Mouse (Mus musculus): ENCODE results near the gene 4931422A03Rik. TPM values are rescaled to one million over a fixed set of nuclear protein-coding genes. Genes with fewer than 3 reads are reported as not detected.

4931422A03Rik gene
- total RNA-seq, 2 experiments from 2014 or later, result not detected

DNA sequence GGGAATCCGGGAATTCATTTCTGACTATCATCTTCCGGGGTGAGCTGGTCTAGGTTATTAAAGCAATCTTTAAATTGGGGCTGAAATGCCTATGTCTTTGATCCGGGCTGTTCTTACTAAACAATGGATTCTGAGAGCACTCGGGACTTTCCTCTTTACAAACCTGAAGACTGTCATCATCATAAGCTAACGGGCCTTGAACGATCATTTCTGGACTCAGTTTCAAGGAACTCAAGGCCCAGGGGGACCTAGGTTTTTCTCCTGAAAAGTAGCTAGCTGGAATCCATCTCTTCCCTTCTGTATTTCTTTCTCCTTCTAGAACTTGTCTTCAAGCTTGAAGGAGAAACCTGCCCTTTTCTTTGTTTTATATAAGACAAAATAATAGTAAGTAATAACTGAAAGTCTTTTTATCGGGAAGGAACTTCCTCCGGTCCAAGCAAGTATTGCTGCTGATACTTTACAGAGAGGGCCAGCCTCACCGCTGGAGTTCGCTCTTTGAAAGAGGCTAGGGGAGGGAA is 59.2 kb downstream of the 4931422A03Rik start:
- DNase-seq, result no peak

DNA sequence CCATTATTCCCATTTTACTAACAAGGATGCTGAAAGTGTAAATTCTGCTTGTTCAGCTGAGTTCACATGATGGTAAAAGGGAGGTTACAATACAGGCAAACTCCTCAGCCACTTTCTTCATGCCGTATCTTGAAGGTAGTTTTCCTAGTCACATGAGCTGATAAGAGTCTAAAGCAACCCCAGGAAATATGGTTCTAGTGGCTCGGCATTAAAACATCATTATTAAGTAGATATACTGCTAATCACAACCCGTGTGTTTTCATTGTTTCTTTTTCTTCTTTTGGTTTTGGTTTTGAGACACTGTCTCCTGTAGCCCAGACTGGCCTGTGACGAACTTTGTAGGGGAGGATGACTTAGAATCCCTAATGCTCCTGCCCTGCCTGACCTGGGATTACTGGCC is 60.0 kb downstream of the 4931422A03Rik start:
- no peak for DNase-seq

DNA sequence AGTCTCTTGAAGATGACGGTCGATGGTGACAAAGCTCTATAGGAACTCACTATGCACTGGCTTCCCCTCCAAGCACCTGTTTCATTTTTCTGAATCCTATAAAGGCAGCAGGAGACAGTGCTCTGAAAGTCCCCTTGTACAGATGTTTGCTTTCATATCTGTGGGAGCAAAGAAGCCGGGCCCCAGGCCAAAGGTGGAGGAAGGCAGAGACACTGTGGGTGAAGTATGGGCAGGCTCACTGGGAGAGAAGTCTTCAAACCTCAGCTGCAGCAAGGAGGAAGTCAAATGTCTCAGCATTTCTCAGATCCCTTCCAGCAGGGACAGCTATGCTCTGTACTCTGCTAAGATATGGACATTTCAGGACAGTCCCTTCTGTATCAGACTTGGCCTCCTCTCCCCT is 62.8 kb downstream of the 4931422A03Rik start:
- no peak for DNase-seq

DNA sequence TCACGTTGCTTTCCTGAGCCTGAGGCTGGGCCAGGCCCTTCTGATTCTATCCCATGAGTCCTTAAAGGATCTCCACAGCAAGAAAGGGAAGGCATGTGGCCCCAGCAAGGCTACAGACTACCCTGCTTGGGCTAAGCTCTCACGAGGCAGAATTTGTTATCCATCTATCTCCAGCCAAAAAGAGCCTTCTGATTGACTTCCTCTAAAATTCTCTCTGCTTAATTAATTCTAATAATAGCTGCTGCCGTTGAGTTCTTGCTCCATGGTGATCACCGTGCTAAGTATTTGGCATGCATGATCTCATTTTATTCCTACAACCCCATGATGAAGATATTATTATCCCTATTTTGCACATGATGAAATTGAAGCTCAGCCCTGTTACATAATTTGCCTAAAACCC is 65.8 kb downstream of the 4931422A03Rik start:
- no peak for DNase-seq

DNA sequence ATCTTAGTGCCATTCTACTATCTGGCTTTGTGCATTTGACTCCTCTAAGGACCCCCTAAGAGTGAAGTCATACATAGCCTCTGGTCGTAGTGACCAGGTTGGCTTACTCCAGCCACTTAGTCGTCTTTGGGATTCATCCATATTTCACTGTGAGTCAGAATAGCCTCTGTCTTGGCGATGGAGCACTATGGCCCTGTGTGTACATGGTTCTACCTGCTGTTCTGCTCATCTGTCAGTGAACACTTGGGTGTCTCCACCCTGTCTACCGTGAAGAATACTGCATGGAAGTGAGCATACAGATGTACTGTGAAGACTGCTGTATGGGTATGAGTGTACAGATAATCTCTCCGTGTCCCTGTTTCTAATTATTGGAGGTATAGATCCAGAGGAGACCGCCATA is 68.6 kb downstream of the 4931422A03Rik start:
- no peak for DNase-seq

DNA sequence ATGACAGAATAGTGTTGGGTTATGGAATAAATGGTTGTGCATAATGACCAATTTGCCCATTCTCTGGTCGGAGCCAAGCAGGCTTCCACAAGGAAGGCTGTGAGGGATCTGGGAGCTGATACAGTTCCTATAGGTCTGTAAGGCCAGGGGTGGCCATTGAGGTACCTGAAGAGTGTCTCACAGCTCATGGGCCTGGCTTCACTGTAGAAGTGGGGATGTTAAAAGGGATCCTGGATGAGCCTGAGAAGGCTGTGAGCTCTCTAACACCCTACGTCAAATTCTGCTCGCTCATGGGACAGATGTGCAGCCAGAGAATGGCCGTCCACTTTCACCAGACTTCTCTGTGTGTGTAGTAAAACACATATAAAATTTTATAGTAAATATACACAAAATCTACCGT is 69.1 kb downstream of the 4931422A03Rik start:
- no peak for DNase-seq

DNA sequence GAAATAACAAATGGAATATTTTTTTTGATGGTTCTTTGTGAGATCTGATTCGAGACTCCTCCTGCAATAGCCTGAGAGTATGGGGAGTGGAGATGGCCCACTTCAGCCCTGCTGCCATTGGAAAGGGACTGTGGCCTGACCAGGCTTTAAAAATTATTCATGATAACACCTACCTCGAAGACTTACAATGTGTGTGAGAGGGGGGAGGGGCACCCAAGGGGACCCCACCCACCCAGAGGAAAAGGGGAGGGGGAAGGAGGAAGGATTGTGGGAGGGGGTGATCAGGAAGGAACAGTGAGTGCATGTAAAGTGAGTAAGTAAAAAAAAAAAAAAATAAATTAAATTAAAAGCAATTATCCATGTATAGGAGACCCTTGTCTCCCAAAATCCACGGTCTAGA is 69.5 kb downstream of the 4931422A03Rik start:
- no peak for DNase-seq

DNA sequence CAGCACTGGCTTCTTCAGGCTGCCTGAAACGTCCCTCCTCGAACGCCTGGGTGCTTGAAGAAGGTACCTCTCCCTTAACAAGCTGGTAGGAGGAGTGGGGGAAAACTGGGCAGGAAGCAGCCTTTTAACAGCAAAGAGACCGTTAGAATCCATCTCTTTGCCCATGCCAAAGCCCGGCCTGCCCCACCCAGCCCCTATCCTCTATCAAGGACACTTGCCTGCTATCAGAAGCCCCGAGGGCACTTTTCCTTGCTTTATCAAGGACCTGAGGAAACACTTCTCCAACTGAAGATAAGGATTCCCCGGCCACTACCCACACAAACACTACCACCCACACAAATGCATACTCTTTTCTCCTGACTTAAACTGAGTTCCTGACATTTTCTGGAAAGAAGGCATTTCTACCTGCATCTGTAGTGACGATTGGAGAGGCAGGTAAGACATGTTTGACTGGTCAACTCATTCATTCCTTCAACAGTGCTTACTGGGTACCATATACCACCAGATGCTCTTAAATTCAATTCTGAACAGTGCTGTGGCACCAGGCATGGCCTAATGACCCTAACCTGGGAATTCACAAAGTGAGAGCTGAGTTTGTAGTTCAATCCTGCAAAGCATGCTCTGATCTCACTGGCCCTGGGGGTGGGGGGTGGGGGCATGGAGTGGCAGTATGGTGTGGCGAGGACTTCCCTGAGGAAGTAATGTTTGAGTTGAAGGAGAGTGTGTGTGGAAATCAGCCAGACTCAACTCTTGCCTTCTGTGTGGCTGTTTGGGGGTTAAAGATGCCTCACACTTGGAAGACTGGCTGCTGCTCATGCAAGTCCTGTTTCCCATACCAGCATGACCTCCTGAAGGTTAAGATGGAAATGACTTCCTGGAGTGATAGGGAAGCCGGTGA is 70.3 kb downstream of the 4931422A03Rik start, which contains the start of gene Lmo2:
TSS of gene Lmo2 (plus strand) at position 338 of the 898 bp plus-strand sequence.
- DNase-seq, result no peak

DNA sequence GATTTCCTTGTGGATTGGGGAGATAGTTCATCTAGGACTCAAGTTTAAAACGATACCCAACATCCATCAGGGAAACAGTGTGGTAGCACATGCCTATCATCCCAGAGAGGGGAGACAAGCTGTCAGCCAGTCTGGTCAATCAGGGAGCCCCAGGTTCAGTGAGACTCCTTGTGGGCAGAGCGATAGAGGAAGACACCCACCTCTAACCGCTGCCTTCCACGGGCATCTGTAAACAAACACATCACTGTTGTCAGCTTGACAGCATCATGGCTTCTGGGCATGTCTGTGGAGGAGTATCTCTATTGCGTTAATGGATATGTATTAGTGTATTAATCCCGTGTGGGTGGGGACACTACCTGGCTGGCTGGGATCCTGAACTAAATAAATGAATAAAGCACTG is 71.3 kb downstream of the 4931422A03Rik start:
- DNase-seq, result no peak

DNA sequence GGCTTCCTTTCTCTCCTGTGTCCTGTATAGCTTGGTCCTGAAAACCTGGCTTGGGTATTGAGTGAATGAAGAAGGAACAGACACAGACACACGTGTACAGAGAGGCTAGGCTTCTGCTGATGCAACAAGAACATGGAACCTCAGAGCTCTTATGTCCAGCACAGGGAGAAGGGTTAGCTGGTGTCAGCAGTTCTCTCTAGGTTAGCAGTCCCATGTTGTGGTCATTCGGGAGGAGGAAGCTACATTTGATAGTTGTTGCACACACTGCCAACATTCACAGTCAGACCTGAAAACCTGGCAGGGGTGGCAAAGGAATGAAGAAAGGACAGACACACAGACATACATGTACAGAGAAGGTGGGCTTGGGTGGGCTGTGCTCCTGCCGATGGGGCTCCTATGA is 72.4 kb downstream of the 4931422A03Rik start:
- no peak for DNase-seq

DNA sequence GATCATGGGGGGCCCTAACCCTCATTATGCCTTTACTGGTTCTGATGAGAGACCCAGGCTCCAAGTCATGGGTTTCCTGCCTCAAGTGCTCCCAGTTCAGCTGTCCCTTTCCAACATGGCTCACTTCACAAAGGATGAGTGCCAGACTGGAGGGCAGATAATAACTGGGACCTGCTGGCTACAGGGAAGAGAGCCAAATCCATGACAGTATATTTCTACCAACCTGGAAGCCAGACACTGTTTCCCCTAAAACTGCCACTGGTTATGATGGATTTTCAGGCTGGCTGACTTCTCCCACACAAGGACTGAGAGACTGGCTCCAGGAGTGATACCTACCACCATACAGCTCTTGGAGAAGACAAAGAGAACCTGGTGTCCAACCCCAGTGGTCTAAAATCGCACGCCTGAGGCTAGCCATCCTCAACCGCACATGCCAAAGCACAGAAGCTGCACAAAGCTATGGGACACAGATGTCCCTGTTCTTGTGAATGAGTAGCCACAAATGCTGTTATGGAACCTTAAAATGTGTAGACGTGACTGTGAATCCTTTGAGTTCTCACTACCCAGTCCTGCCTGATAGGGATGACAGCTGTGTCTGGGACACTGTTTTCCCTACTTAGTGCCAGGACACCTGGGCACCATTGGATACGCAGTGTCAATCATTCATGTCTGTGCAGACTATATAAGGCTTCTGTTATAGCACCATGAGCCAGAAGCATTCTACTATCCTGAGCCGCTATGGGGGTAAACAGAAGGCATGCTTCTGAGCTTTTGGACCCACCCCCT is 74.9 kb downstream of the 4931422A03Rik start:
- DNase-seq, result peak in 1 of 2 experiments; percentile 20

DNA sequence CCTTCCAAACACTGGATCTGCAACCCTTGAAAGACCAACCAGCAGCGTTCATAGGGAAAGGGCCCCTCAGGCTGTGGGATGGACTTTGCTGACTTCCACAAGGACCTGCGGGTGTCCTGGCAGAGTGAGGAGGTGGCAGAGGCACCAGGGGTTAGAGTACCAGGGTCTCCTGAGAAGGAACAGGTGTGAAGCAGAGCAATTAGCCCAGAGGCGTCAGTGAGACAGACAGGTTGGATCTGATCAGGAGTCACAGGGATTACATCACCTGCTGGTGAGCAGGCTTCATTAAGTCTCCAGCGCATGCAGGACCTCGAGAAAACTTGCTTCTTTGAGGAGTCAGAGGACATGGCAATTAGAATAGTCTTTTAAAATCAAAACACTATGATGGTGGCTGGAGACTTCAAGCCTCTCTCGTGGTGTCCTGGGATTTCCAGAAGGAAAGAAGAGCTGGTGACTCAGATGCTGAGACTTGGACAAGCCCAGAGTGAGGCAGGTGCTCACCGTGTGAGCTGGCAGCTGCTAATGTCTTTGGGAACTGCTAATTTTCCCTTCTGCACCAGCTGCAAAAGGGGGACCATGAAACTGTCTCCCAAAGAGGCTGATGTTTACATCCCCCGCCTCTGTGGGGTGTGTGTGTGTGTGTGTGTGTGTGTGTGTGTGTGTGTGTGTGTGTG is 80.0 kb downstream of the 4931422A03Rik start:
- DNase-seq, result no peak

DNA sequence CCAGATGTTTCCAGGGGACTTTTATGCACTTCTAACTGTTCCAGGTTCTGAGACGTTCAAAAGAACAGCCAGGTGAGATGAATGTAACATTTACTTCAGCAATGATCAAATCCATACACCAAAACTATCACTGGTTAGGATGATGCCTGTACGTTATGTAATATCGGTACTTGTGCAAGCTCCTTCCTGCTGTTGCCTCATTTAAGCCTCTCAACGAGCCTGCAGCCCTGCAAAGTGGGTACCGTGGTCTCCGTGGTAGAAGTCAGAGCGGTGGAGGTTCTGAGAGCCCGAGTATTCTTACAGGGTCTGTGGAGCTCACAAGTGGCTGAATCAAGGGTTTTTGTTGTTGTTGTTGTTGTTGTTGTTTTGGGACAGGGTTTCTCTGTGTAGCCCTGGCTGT is 81.3 kb downstream of the 4931422A03Rik start:
- no peak for DNase-seq

DNA sequence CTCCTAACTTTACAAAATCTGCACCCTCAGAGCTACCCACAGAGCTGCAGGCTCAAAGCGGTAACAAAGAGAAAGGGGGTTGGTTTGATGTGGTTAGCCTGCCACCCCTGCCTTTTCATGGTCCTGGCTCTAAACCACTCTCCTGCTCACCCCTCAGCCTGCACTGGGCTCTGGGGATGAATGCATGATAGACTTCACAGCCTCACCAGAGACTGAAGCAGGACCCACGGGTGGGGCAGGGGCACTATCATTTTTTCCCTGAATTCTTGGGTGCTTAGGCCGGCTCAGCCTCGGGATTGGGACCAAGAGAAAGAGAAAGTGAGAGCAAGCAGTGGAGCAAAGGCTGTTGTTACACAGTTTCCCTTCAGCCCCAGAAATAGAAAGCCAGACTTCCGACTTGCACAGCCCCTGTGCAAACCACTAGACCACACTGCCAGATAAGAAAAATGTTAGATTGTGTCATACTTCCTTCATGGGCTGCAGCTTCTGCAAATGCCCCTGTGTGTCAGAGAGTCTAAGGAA is 82.5 kb downstream of the 4931422A03Rik start:
- DNase-seq, result no peak

DNA sequence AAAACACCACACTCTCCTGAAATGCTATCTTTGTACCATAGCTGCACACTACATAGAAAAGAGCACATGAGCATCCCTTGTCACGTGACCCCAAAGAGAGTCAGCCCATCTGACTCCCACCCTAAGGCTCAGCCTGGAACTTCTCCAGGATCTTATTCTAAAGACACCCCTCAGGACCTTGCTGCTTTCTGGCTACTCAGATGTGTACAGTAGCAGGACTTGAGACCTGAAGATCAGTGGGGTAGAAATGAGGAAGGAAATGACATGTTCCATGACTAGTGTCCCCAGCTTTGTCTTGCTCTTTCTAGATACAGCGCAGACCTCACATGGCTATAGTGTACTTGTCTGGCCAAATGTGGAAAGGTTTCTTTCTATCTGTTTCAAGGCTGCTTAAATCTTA is 83.3 kb downstream of the 4931422A03Rik start:
- no peak for DNase-seq

DNA sequence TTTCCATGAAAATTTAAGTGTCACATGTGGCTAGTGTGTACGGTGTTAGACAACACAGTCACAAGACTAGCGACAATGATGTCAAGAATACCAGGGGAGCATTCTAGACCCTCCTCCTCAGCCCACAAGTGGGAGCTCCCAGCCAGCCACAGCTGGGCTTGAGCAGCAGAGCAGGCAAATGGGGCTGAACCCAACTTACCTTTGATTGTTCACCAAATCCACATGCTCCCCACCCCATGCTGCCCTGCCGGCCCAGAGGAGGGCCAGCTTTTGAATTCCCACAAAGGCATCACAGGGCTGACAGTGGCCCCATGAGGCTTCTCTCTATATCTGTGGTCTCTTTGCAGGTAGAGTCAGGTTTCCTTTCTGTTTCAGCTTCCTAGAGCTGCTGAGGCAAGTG is 87.1 kb downstream of the 4931422A03Rik start:
- no peak for DNase-seq

DNA sequence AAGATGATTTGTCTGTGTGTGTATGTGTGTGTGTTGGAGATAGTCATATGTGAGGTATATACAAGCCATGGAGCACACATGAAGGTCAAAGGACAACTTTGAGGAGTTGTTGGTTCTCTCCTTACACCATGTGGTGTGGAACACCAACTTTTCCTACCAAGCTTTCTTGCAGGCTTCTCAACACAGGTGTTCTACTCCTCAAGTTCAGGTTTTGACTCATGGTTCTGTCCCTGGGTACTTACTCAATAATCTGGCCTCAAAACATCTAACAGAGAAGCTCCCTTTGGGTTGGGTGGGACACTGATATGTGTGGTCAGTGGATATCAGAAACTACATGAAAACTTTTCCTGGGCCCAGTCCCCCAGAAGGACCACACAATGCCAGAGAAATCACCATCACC is 89.2 kb downstream of the 4931422A03Rik start:
- no peak for DNase-seq

DNA sequence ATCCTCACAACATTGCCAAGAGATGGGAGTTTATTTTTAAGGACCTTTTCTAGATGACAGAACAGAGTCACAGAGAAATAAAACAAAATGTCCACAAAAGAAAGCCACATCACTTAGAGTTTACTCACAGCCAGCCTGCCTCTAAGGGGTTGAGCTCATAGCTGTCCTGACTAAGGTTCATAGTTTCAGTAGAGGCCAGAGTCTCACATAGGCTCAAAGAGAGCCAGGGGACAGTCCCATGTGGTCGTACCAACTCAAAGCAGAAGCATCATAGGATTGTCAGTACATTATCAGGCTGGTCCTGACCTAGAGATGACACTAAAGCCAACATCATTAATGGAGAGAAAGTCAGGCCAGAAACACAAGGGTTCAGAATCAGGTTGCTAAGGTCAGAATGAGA is 89.6 kb downstream of the 4931422A03Rik start:
- no peak for DNase-seq

DNA sequence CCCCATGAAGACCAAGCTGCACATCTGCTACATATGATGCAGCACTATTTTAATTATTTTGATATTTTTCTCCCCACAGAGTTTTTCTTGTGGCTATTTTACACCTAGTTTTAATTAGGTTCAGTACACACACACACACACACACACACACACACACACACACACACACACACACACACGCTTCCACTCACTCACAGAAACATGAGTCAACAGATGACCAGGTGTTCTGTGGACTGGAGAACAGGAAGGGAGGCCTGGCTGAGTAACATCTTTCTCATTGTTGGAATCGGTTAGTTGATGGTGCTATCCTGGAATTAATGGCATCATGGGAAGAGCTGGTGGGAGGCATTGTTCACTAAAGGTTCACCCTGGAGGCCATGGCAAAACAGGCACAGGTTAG is 90.5 kb downstream of the 4931422A03Rik start:
- no peak for DNase-seq

DNA sequence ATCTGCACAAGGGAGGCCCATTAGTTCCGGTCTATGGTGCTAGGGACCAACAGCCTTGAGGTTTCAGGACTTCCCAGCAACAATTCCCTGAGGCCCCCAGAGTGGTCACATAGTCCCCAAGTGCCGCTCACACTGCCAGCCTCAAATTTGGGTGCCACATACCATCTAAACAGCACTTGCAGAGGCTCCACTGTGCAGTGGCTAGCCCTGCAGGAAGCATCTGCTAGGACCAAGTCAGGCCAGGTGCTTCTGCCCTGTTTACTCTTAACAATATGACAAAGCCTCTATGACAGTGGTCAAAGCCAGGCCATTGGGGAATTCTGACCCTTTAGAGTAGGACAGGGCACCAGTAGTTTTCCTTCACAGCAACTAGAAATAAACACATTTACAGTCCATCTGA is 91.5 kb downstream of the 4931422A03Rik start:
- DNase-seq, result no peak

DNA sequence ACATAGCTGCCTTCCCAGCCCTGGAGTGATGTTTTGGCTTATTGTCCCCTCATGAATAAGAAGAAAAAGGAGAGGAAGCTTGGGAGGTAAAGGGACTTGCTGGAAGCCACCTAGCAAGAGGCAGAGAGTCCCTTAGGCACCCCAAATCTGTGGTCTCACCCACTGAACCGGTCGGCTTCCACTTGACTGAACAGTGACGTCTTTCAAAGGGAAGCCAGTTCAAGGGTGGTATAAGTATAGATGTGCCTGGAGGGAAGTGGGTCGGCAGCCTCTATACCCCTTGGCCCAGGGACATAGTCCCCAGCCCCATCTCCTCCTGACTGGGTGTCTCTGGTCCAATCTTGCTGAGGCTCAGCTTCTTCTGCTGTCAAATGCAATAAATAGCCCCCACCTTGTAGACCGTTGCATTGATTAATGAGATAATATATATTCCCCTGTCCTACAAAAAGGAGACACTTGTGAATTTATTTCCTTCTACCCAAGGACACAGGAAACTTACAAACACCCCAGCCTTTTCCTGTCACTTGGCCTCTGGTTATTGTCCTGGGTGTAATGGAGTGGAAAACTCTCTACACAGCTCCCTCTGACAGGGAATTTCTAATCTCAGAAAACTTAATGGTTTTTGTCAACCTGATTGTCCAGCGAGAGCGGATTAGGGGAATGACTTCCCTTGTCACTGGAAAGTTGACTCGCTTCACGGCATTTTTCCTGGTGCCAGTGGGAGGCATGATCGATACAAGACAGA is 92.3 kb downstream of the 4931422A03Rik start:
- no peak for DNase-seq

DNA sequence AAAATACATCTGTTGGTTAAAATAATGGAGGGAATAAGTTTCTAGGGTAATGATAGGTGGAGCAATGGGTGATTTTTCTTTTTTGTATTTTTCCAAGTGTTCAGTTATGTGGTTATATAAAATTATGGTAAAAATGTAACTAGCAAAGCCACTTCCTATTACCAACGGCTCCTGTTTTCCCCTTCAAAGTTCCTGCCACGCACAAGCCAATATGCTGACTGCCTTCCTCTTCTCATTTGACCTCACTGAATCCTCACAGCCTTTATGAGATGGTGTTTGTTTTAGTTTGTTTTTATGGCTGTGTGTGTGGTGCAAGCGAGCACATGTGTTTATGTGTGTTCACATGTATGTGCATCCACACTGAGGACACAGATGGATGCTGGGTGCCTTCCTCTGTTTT is 93.5 kb downstream of the 4931422A03Rik start:
- no peak for DNase-seq
